Mouse (Mus musculus): Measurements from ENCODE around the gene Igsf23.

DNA sequence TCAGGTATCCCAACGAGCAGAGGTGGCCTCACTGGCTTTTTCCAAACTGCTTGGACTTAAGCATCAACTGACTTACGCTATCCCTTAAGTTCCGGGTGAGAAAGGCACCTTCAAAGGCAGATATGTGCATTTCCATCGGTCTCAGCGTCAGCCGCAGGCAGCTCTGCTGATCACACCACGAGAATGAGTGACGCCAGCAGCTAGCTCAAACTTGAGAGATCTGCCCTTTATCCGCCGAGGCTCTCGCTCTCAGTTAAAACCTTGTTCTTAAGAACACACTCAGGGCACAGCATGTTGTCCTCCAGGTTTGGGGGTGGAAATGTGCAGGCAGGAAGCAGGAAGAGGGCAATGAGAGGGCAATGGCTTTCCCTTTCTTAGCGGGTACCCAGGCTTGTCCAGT lies 1.6 kb downstream of the Igsf23 start:
- TF ChIP-seq CTCF (IDR thresholded peaks at IDR 0.05; ENCODE audit: borderline replicate concordance, extremely low read depth, insufficient read depth, insufficient read length), result no peak
- no peak for TF ChIP-seq POLR2A (IDR thresholded peaks at IDR 0.05; ENCODE audit: borderline replicate concordance, extremely low read depth, insufficient read depth, insufficient read length, poor library complexity, severe bottlenecking)
